Mouse (Mus musculus) bone marrow macrophage, adult 2 months (primary cell): Measurements from ENCODE around the gene Hmgb1.

Experiments
- CTCF ChIP-seq: IDR thresholded peaks from 2 replicates; pipeline ENCODE4 v1.5.1; 2012; ENCODE audit warnings: low read depth, mild to moderate bottlenecking, low read length, moderate library complexity
- POLR2A ChIP-seq: IDR thresholded peaks from 2 replicates; pipeline ENCODE4 v1.6.1; 2012; ENCODE audit warnings: mild to moderate bottlenecking, low read depth, low read length, borderline replicate concordance

- TF ChIP-seq CTCF (no peak), POLR2A (no peak)
Observed at GRCm38 (mm10) chr5:149159021-149159420, 25.3 kb downstream of the Hmgb1 start.
